Comparison of ENCODE assay signal across 9 mouse cellular contexts in the genomic region with DNA sequence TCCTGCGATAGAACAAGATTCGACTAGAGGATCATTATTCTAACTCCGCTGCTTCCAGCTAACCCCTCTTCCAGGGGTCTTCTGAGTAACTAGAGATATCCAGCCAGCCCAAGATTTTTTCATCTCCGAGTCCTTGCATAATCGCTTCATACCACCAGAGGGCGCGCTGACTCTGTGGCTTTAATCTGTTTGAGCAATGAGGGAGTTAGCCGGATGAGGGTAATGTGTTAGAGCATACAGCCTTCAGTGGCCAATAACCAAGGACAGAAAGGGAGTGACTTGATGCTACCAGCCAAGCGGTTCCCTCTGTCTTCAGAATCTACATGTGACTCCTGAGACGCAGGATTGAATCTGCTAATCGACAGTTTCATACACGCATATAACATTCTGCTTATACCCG. TPM values are rescaled to one million over a fixed set of nuclear protein-coding genes. Genes with fewer than 3 reads are reported as not detected.
DNase-seq lines count a peak whose midpoint lies in the region; ATAC-seq and TF ChIP-seq lines count a peak whose summit lies in the region.
"Had no signal": no experiment of that assay in that cellular context is flagged by ENCODE, and none has a peak within 500 bp of the region (broad histone marks: within the 10 kb centered on the region; RNA-seq: fewer than 3 reads in every experiment).

No protein-coding gene starts in this region.

- no peak overlapping the region for H3K4me3 ChIP-seq in intestine, embryonic 14.5 days (ENCODE audit: low read depth, low read length)
- H3K4me3 ChIP-seq in intestine, embryonic 15.5 days (replicated peaks): no peak overlapping the region
- no peak overlapping the region for H3K4me3 ChIP-seq in gastrocnemius, adult 2 months
- H3K4me3 ChIP-seq: stomach, embryonic 15.5 days had no signal

- H3K27ac ChIP-seq in intestine, embryonic 14.5 days (ENCODE audit: low read depth): no peak overlapping the region
- no peak overlapping the region for H3K27ac ChIP-seq in intestine, embryonic 15.5 days
- H3K27ac ChIP-seq in gastrocnemius, adult 2 months: no peak overlapping the region
- H3K27ac ChIP-seq: stomach, embryonic 15.5 days had no signal

- H3K9ac ChIP-seq in intestine, embryonic 14.5 days (ENCODE audit: low read length): no peak overlapping the region
- H3K9ac ChIP-seq in intestine, embryonic 15.5 days: no peak overlapping the region
- H3K9ac ChIP-seq: stomach, embryonic 15.5 days had no signal

- intact Hi-C loops in gastrocnemius, adult 2 months (cut with DNase I): loop anchor here (1.0 kb wide), 2 partner anchors 58 to 86 kb away; no protein-coding TSS in a partner anchor
- intact Hi-C loops in left cerebral cortex, postnatal 4 days (cut with DNase I): no loop called here

- H3K36me3 ChIP-seq in intestine, embryonic 14.5 days (ENCODE audit: control insufficient read depth, insufficient read depth, low read length): no peaks in the 10 kb centered on the region
- no peaks in the 10 kb centered on the region for H3K36me3 ChIP-seq in intestine, embryonic 15.5 days
- H3K36me3 ChIP-seq: stomach, embryonic 15.5 days had no signal

- H3K4me1 ChIP-seq in intestine, embryonic 14.5 days (replicated peaks; ENCODE audit: control insufficient read depth, insufficient read depth, low read length): peaks cover 12% of the 10 kb centered on the region; the same call in 1 of the 2 replicates
- peaks cover 20% of the 10 kb centered on the region for H3K4me1 ChIP-seq in intestine, embryonic 15.5 days (replicated peaks)

- peak; percentile 97 for TF ChIP-seq CTCF in gastrocnemius, adult 2 months (IDR thresholded peaks at IDR 0.05)

- no peaks in the 10 kb centered on the region for H3K9me3 ChIP-seq in intestine, embryonic 14.5 days (ENCODE audit: control insufficient read depth, low read length)
- H3K9me3 ChIP-seq in intestine, embryonic 15.5 days: no peaks in the 10 kb centered on the region
- H3K9me3 ChIP-seq: stomach, embryonic 15.5 days had no signal

- ATAC-seq in intestine, embryonic 14.5 days (replicated peaks; ENCODE audit: low FRiP score, low TSS enrichment, low read depth): no peak
- no peak for ATAC-seq in intestine, embryonic 15.5 days

- peak; percentile 96 for DNase-seq in intestine, embryonic 14.5 days (ENCODE audit: low spot score)
- DNase-seq in cerebellum, postnatal 4 days (ENCODE audit: low spot score in 2 of 2): peak; percentile 79 to 82
- peak; percentile 80 for DNase-seq in gastrocnemius, adult 2 months
- peak; percentile 69 for DNase-seq in kidney, adult 11 months
- DNase-seq in left cerebral cortex, postnatal 4 days: peak; percentile 77
- peak; percentile 59 to 77 for DNase-seq in monocyte, adult 2 months (ENCODE audit: low read depth in 1 of 2, low spot score in 2 of 2)
- peak; percentile 78 to 87 for DNase-seq in spleen, postnatal 10 days (ENCODE audit: low spot score in 2 of 2)

- peaks cover 21% of the 10 kb centered on the region for H3K27me3 ChIP-seq in intestine, embryonic 14.5 days (replicated peaks; ENCODE audit: control insufficient read depth, insufficient read depth, low read length)
- H3K27me3 ChIP-seq in intestine, embryonic 15.5 days (replicated peaks): peaks cover 13% of the 10 kb centered on the region

- WGBS in intestine, embryonic 14.5 days: 17% methylated on average over 13 of the region's 13 CpGs
- WGBS in intestine, embryonic 15.5 days: 11% methylated on average over 13 of the region's 13 CpGs

- no peak overlapping the region for H3K4me2 ChIP-seq in intestine, embryonic 14.5 days (ENCODE audit: low read length)
- no peak overlapping the region for H3K4me2 ChIP-seq in intestine, embryonic 15.5 days (replicated peaks)
- H3K4me2 ChIP-seq: stomach, embryonic 15.5 days had no signal

RNA-seq across cellular contexts. Expression of a gene that starts 4.0 kb away (rescaled TPM):
- 22.4 and 25.4 TPM in 2 replicates for polyA plus RNA-seq in intestine, embryonic 14.5 days (2014; fragmentation: Nextera tagmentation; extraction: Ambion mirVana)
- 30.2 and 32.7 TPM in 2 replicates for polyA plus RNA-seq in intestine, embryonic 15.5 days (2015; fragmentation: Nextera tagmentation; extraction: Ambion mirVana)
- not detected for total RNA-seq in gastrocnemius, adult 2 months (2021)
- total RNA-seq in left cerebral cortex, postnatal 4 days (2021): not detected

RNA-seq across cellular contexts. Expression of a gene that starts 9.4 kb away (rescaled TPM):
- polyA plus RNA-seq in intestine, embryonic 14.5 days (2014; fragmentation: Nextera tagmentation; extraction: Ambion mirVana): 4.1 and 5.0 TPM in 2 replicates
- 10.2 and 10.7 TPM in 2 replicates for polyA plus RNA-seq in intestine, embryonic 15.5 days (2015; fragmentation: Nextera tagmentation; extraction: Ambion mirVana)
- total RNA-seq in gastrocnemius, adult 2 months (2021): 1 to 10 TPM; 3.5 TPM
- total RNA-seq in left cerebral cortex, postnatal 4 days (2021): 10 to 100 TPM; 20.7 to 21.8 TPM

RNA-seq across cellular contexts. Expression of a gene that starts 27.9 kb away (rescaled TPM):
- polyA plus RNA-seq in intestine, embryonic 14.5 days (2014; fragmentation: Nextera tagmentation; extraction: Ambion mirVana): 68.9 and 73.2 TPM in 2 replicates
- 34.4 and 37.9 TPM in 2 replicates for polyA plus RNA-seq in intestine, embryonic 15.5 days (2015; fragmentation: Nextera tagmentation; extraction: Ambion mirVana)
- 10 to 100 TPM; 10.5 to 11.5 TPM for total RNA-seq in gastrocnemius, adult 2 months (2021)
- total RNA-seq in left cerebral cortex, postnatal 4 days (2021): 10 to 100 TPM; 34.6 to 35.0 TPM

Comparison
In these comparisons a context has a peak if more than half of its experiments do, and no peak if none do; other contexts are left out.
1. RNA of a gene that starts 9.4 kb away (total RNA-seq): 20.7 to 21.8 TPM in left cerebral cortex, postnatal 4 days; 3.5 TPM in gastrocnemius, adult 2 months; every median in the first group is over 4 times any median in the second.
2. Peak in every context shown above with its lines, with median percentiles within 50 percentile points of each other: DNase-seq.